Mouse (Mus musculus): ENCODE measurements around the gene Bid.
A peak's percentile ranks its signal among the peaks of the same experiment; 100 is the strongest.
"Not testable (repeated sequence)": the region's sequence is repeated elsewhere in the genome, so short reads cannot be mapped to it uniquely, and the experiment has no call there.

Bid gene

GRCm38 (mm10) chr6:120905111-120905510 is 11.5 kb downstream of the Bid start:
- no peak for DNase-seq (ENCODE audit: low spot score in 2 of 2)

GRCm38 (mm10) chr6:120903961-120904360 is 12.7 kb downstream of the Bid start:
- DNase-seq (ENCODE audit: low spot score in 2 of 2) = no peak

GRCm38 (mm10) chr6:120903450-120903912 is 13.2 kb downstream of the Bid start:
- DNase-seq (ENCODE audit: low spot score in 2 of 2) = no peak

- no peak for DNase-seq (ENCODE audit: low spot score in 2 of 2)
These were observed 14.6 kb downstream of the Bid start for GRCm38 (mm10) chr6:120901776-120902645.

GRCm38 (mm10) chr6:120898188-120898833 is 18.3 kb downstream of the Bid start:
- peak in 1 of 2 experiments; percentile 25 for DNase-seq (ENCODE audit: low spot score in 2 of 2)

- no peak for DNase-seq (ENCODE audit: low spot score in 2 of 2)
These were observed 22.1 kb downstream of the Bid start for GRCm38 (mm10) chr6:120894524-120894923.

- DNase-seq (ENCODE audit: low spot score in 2 of 2) = no peak
These were observed 22.6 kb downstream of the Bid start for GRCm38 (mm10) chr6:120894089-120894488.

- no peak for DNase-seq (ENCODE audit: low spot score in 2 of 2)
These were observed 30.0 kb downstream of the Bid start for GRCm38 (mm10) chr6:120886696-120887095.

GRCm38 (mm10) chr6:120884436-120884835 is 32.2 kb downstream of the Bid start:
- DNase-seq (ENCODE audit: low spot score in 2 of 2) = no peak

- no peak for DNase-seq (ENCODE audit: low spot score in 2 of 2)
These were observed 37.6 kb downstream of the Bid start for GRCm38 (mm10) chr6:120879046-120879445.

GRCm38 (mm10) chr6:120873874-120874273 is 42.8 kb downstream of the Bid start:
- no peak for DNase-seq (ENCODE audit: low spot score in 2 of 2)

- no peak for DNase-seq (ENCODE audit: low spot score in 2 of 2)
These were observed 45.4 kb downstream of the Bid start for GRCm38 (mm10) chr6:120871286-120871685.

GRCm38 (mm10) chr6:120868824-120869223 is 47.8 kb downstream of the Bid start:
- no peak for DNase-seq (ENCODE audit: low spot score in 2 of 2)

GRCm38 (mm10) chr6:120866051-120866814 is 50.4 kb downstream of the Bid start:
- DNase-seq (ENCODE audit: low spot score in 2 of 2) = no peak

GRCm38 (mm10) chr6:120860079-120860478 is 56.6 kb downstream of the Bid start:
- no peak for DNase-seq (ENCODE audit: low spot score in 2 of 2)

GRCm38 (mm10) chr6:120858217-120858711 is 58.4 kb downstream of the Bid start:
- peak in 1 of 2 experiments; percentile 13 for DNase-seq (ENCODE audit: low spot score in 2 of 2)

- DNase-seq (ENCODE audit: low spot score in 2 of 2) = no peak
These were observed 62.2 kb downstream of the Bid start for GRCm38 (mm10) chr6:120854413-120854812.

- not testable (repeated sequence) for DNase-seq (ENCODE audit: low spot score in 2 of 2)
These were observed 65.9 kb downstream of the Bid start for GRCm38 (mm10) chr6:120850720-120851119.
